Mouse (Mus musculus) thymus, adult 2 months (tissue): ENCODE results near the gene Bmp3.

Experiments
- CTCF ChIP-seq: fragments of 200-500 bp; IDR thresholded peaks from 2 replicates; pipeline ENCODE4 v1.5.1; 2012; ENCODE audit warnings: mild to moderate bottlenecking, control low read depth, low read length, moderate library complexity, borderline replicate concordance; ENCODE audit not compliant: control insufficient read depth, poor library complexity, insufficient read depth; ENCODE audit errors: extremely low read depth
- POLR2A ChIP-seq: fragments of 200-500 bp; IDR thresholded peaks from 2 replicates; pipeline ENCODE4 v1.6.1; 2012; ENCODE audit warnings: mild to moderate bottlenecking, low read length, control low read depth, moderate library complexity; ENCODE audit not compliant: control insufficient read depth, poor library complexity, insufficient read depth; ENCODE audit errors: extremely low read depth

GRCm38 (mm10) chr5:98806492-98806891, 47.7 kb upstream of the Bmp3 start:
- TF ChIP-seq POLR2A = no peak
- TF ChIP-seq CTCF = no peak
